ENCODE assay signal across 20 mouse cellular contexts in genomic region chr14:59319036-59319435, GRCm38 (mm10). TPM values are rescaled to one million over a fixed set of nuclear protein-coding genes. Genes with fewer than 3 reads are reported as not detected.
"Had no signal": no experiment of that assay in that cellular context is flagged by ENCODE, and none has a peak within 500 bp of the region (broad histone marks: within the 10 kb centered on the region; RNA-seq: fewer than 3 reads in every experiment).

No protein-coding gene starts in this region.

RNA-seq across cellular contexts. Expression of gene Phf11a, which starts 21.7 kb away (rescaled TPM):
- polyA plus RNA-seq: cerebellum, adult 2 months; cortical plate, adult 2 months; embryonic facial prominence, embryonic 10.5 days; embryonic facial prominence, embryonic 11.5 days; embryonic facial prominence, embryonic 12.5 days; embryonic facial prominence, embryonic 13.5 days; embryonic facial prominence, embryonic 15.5 days; erythroblast, embryonic 14.5 days; forebrain, embryonic 10.5 days; forebrain, embryonic 11.5 days; forebrain, embryonic 12.5 days; forebrain, embryonic 13.5 days; forebrain, embryonic 14.5 days; forebrain, embryonic 15.5 days; forebrain, embryonic 16.5 days; forebrain, postnatal 0 days; frontal cortex, adult 2 months had no signal

RNA-seq across cellular contexts. Expression of gene Phf11b, which starts 22.1 kb away (rescaled TPM):
- polyA plus RNA-seq: cerebellum, adult 2 months; erythroblast, embryonic 14.5 days; forebrain, embryonic 16.5 days had no signal

RNA-seq across cellular contexts. Expression of gene Phf11d, which starts 46.2 kb away (rescaled TPM):
- polyA plus RNA-seq: erythroblast, embryonic 14.5 days had no signal

RNA-seq across cellular contexts. Expression of gene Gm6904, which starts 59.0 kb away (rescaled TPM):
- polyA plus RNA-seq: cerebellum, adult 2 months; cortical plate, adult 2 months; embryonic facial prominence, embryonic 10.5 days; embryonic facial prominence, embryonic 11.5 days; embryonic facial prominence, embryonic 12.5 days; embryonic facial prominence, embryonic 13.5 days; embryonic facial prominence, embryonic 14.5 days; embryonic facial prominence, embryonic 15.5 days; erythroblast, embryonic 14.5 days; forebrain, embryonic 10.5 days; forebrain, embryonic 12.5 days; forebrain, embryonic 13.5 days; forebrain, embryonic 14.5 days; forebrain, embryonic 15.5 days; forebrain, embryonic 16.5 days; forebrain, postnatal 0 days; frontal cortex, adult 2 months; gonadal fat pad, adult 2 months; heart, adult 2 months had no signal
